Mouse (Mus musculus): ENCODE data around the gene Cdc42. TPM values are rescaled to one million over a fixed set of nuclear protein-coding genes. Genes with fewer than 3 reads are reported as not detected.
A peak's percentile ranks its signal among the peaks of the same experiment; 100 is the strongest.

The Cdc42 gene
- polyA plus RNA-seq, 1 experiment: 298 TPM

GRCm38 (mm10) chr4:137377526-137378304 is 20.2 kb upstream of the Cdc42 start:
- H3K4me3 ChIP-seq: no peak overlapping the region
- H3K79me2 ChIP-seq (ENCODE audit: control insufficient read depth, insufficient read depth): peaks cover 11% of the 10 kb centered on the region
- no peaks in the 10 kb centered on the region for H3K27me3 ChIP-seq (ENCODE audit: control insufficient read depth, insufficient read depth, insufficient read length)
- H3K4me2 ChIP-seq (ENCODE audit: low read depth): no peak overlapping the region
- TF ChIP-seq TCF3 (IDR thresholded peaks at IDR 0.05; ENCODE audit: insufficient read length, low read depth): no peak
- TF ChIP-seq POLR2A (IDR thresholded peaks at IDR 0.05; ENCODE audit: insufficient read length, low read depth): no peak
- TF ChIP-seq MAX (IDR thresholded peaks at IDR 0.05; ENCODE audit: low read depth): no peak
- no peak for TF ChIP-seq MYOG (IDR thresholded peaks at IDR 0.05; ENCODE audit: control insufficient read depth in 1 of 3, insufficient read depth in 1 of 3, insufficient read length in 2 of 3, low read depth in 2 of 3)
- TF ChIP-seq E2F4 (IDR thresholded peaks at IDR 0.05; ENCODE audit: insufficient read depth): no peak
- no peak for TF ChIP-seq SRF (IDR thresholded peaks at IDR 0.05; ENCODE audit: control insufficient read depth, insufficient read length, low read depth)
- H3ac ChIP-seq (ENCODE audit: control insufficient read depth, insufficient read length): no peak overlapping the region
- H3K36me3 ChIP-seq (ENCODE audit: control insufficient read depth, insufficient read depth): no peaks in the 10 kb centered on the region

GRCm38 (mm10) chr4:137376778-137377177 is 19.3 kb upstream of the Cdc42 start:
- Histone ChIP-seq H3K79me2 (ENCODE audit: control insufficient read depth, insufficient read depth) (peaks cover 11% of the 10 kb centered on the region), H3K36me3 (ENCODE audit: control insufficient read depth, insufficient read depth) (no peaks in the 10 kb centered on the region), H3K27me3 (ENCODE audit: control insufficient read depth, insufficient read depth, insufficient read length) (no peaks in the 10 kb centered on the region), H3K4me3 (no peak overlapping the region), H3ac (ENCODE audit: control insufficient read depth, insufficient read length) (no peak overlapping the region), H3K4me2 (ENCODE audit: low read depth) (no peak overlapping the region)
- TF ChIP-seq MYOD1 (IDR thresholded peaks at IDR 0.05; ENCODE audit: control insufficient read depth in 1 of 3, insufficient read length in 2 of 3, low read depth in 2 of 3): no peak
- no peak for TF ChIP-seq TCF12 (IDR thresholded peaks at IDR 0.05; ENCODE audit: insufficient read depth, poor library complexity, severe bottlenecking)

- Histone ChIP-seq H3ac (ENCODE audit: control insufficient read depth, insufficient read length) (no peak overlapping the region), H3K4me2 (ENCODE audit: low read depth) (peak overlapping the region; percentile 52), H3K36me3 (ENCODE audit: control insufficient read depth, insufficient read depth) (no peaks in the 10 kb centered on the region), H3K4me3 (no peak overlapping the region), H3K27me3 (ENCODE audit: control insufficient read depth, insufficient read depth, insufficient read length) (no peaks in the 10 kb centered on the region), H3K79me2 (ENCODE audit: control insufficient read depth, insufficient read depth) (peaks cover 3% of the 10 kb centered on the region)
- TF ChIP-seq E2F4 (IDR thresholded peaks at IDR 0.05; ENCODE audit: insufficient read depth) (no peak), SRF (IDR thresholded peaks at IDR 0.05; ENCODE audit: control insufficient read depth, insufficient read length, low read depth) (no peak), POLR2AphosphoS2 (IDR thresholded peaks at IDR 0.05; ENCODE audit: insufficient read length, low read depth) (no peak), MAX (IDR thresholded peaks at IDR 0.05; ENCODE audit: low read depth) (no peak), MYOD1 (IDR thresholded peaks at IDR 0.05; ENCODE audit: control insufficient read depth in 1 of 3, insufficient read length in 2 of 3, low read depth in 2 of 3) (no peak)
These were observed 18.1 kb upstream of the Cdc42 start for GRCm38 (mm10) chr4:137375314-137376278.

- H3K27me3 ChIP-seq (ENCODE audit: control insufficient read depth, insufficient read depth, insufficient read length): no peaks in the 10 kb centered on the region
- no peak overlapping the region for H3ac ChIP-seq (ENCODE audit: control insufficient read depth, insufficient read length)
- no peak overlapping the region for H3K4me3 ChIP-seq
- no peaks in the 10 kb centered on the region for H3K79me2 ChIP-seq (ENCODE audit: control insufficient read depth, insufficient read depth)
- TF ChIP-seq POLR2AphosphoS2 (IDR thresholded peaks at IDR 0.05; ENCODE audit: insufficient read length, low read depth) (no peak), TCF12 (IDR thresholded peaks at IDR 0.05; ENCODE audit: insufficient read depth, poor library complexity, severe bottlenecking) (no peak), TCF3 (IDR thresholded peaks at IDR 0.05; ENCODE audit: insufficient read length, low read depth) (no peak), MYOG (IDR thresholded peaks at IDR 0.05; ENCODE audit: control insufficient read depth in 1 of 3, insufficient read depth in 1 of 3, insufficient read length in 2 of 3, low read depth in 2 of 3) (no peak), SRF (IDR thresholded peaks at IDR 0.05; ENCODE audit: control insufficient read depth, insufficient read length, low read depth) (no peak), MYOD1 (IDR thresholded peaks at IDR 0.05; ENCODE audit: control insufficient read depth in 1 of 3, insufficient read length in 2 of 3, low read depth in 2 of 3) (no peak), MAX (IDR thresholded peaks at IDR 0.05; ENCODE audit: low read depth) (no peak)
- H3K36me3 ChIP-seq (ENCODE audit: control insufficient read depth, insufficient read depth): no peaks in the 10 kb centered on the region
- no peak overlapping the region for H3K4me2 ChIP-seq (ENCODE audit: low read depth)
These were observed 16.2 kb upstream of the Cdc42 start for GRCm38 (mm10) chr4:137373711-137374110.

GRCm38 (mm10) chr4:137371596-137372523 is 14.3 kb upstream of the Cdc42 start:
- Histone ChIP-seq H3K36me3 (ENCODE audit: control insufficient read depth, insufficient read depth) (no peaks in the 10 kb centered on the region), H3ac (ENCODE audit: control insufficient read depth, insufficient read length) (no peak overlapping the region), H3K79me2 (ENCODE audit: control insufficient read depth, insufficient read depth) (no peaks in the 10 kb centered on the region), H3K4me2 (ENCODE audit: low read depth) (no peak overlapping the region), H3K4me3 (no peak overlapping the region), H3K27me3 (ENCODE audit: control insufficient read depth, insufficient read depth, insufficient read length) (no peaks in the 10 kb centered on the region)
- TF ChIP-seq USF1 (IDR thresholded peaks at IDR 0.05; ENCODE audit: low read depth) (no peak), MYOG (IDR thresholded peaks at IDR 0.05; ENCODE audit: control insufficient read depth in 1 of 3, insufficient read depth in 1 of 3, insufficient read length in 2 of 3, low read depth in 2 of 3) (no peak), POLR2A (IDR thresholded peaks at IDR 0.05; ENCODE audit: insufficient read length, low read depth) (no peak), TCF12 (IDR thresholded peaks at IDR 0.05; ENCODE audit: insufficient read depth, poor library complexity, severe bottlenecking) (no peak), E2F4 (IDR thresholded peaks at IDR 0.05; ENCODE audit: insufficient read depth) (no peak), TCF3 (IDR thresholded peaks at IDR 0.05; ENCODE audit: insufficient read length, low read depth) (no peak), POLR2AphosphoS2 (IDR thresholded peaks at IDR 0.05; ENCODE audit: insufficient read length, low read depth) (no peak), REST (IDR thresholded peaks at IDR 0.05; ENCODE audit: insufficient read depth, insufficient read length) (no peak), MYOD1 (IDR thresholded peaks at IDR 0.05; ENCODE audit: control insufficient read depth in 1 of 3, insufficient read length in 2 of 3, low read depth in 2 of 3) (no peak), MAX (IDR thresholded peaks at IDR 0.05; ENCODE audit: low read depth) (no peak), CEBPB (IDR thresholded peaks at IDR 0.05; ENCODE audit: insufficient read depth, poor library complexity, severe bottlenecking) (no peak), SRF (IDR thresholded peaks at IDR 0.05; ENCODE audit: control insufficient read depth, insufficient read length, low read depth) (no peak)
